Mouse (Mus musculus) bone marrow, adult 2 months (tissue): ENCODE results near the gene Card6. TPM values are rescaled to one million over a fixed set of nuclear protein-coding genes. Genes with fewer than 3 reads are reported as not detected.

Experiments used
- H3K27ac ChIP-seq: fragments of 200-500 bp; 2 replicates; pipeline ENCODE4 v1.5.1; 2012; ENCODE audit warnings: low read depth, mild to moderate bottlenecking, control low read depth, inconsistent platforms, low read length; ENCODE audit not compliant: control insufficient read depth, poor library complexity, insufficient read depth
- H3K4me1 ChIP-seq: fragments of 200-500 bp; 2 replicates; pipeline ENCODE4 v1.6.1; 2011; ENCODE audit warnings: low read length; ENCODE audit not compliant: control insufficient read depth, insufficient read depth
- H3K4me3 ChIP-seq: fragments of 200-500 bp; replicated peaks from 2 replicates; pipeline ENCODE3; 2011; ENCODE audit warnings: mild to moderate bottlenecking, low read depth, low read length, control low read depth; ENCODE audit not compliant: control insufficient read depth
- CTCF ChIP-seq: fragments of 200-500 bp; IDR thresholded peaks from 2 replicates; pipeline ENCODE4 v1.5.1; 2011; ENCODE audit warnings: low read length, control low read depth; ENCODE audit not compliant: control insufficient read depth, insufficient read depth
- POLR2A ChIP-seq: fragments of 200-500 bp; IDR thresholded peaks from 2 replicates; pipeline ENCODE4 v1.6.1; 2011; ENCODE audit warnings: low read depth, mild to moderate bottlenecking, control low read depth, low read length, borderline replicate concordance; ENCODE audit not compliant: control insufficient read depth
- WGBS: fragments of 180-500 bp; shearing (Covaris S2); methylation state at CpG from one replicate; pipeline ENCODE4 v1.1.7; 2018; 5-methylcytosine and 5-hydroxymethylcytosine counted together
- polyA plus RNA-seq: library from polyadenylated mRNA; stranded (reverse); fragments of >200 nt; gene quantifications from 2 replicates; pipeline ENCODE4 v1.2.4, GENCODE M21; 2011; ENCODE audit warnings: low replicate concordance; ENCODE audit not compliant: missing spikeins, insufficient read depth, insufficient read length

The Card6 gene
- polyA plus RNA-seq, 1 experiment = 1.3 TPM

DNA sequence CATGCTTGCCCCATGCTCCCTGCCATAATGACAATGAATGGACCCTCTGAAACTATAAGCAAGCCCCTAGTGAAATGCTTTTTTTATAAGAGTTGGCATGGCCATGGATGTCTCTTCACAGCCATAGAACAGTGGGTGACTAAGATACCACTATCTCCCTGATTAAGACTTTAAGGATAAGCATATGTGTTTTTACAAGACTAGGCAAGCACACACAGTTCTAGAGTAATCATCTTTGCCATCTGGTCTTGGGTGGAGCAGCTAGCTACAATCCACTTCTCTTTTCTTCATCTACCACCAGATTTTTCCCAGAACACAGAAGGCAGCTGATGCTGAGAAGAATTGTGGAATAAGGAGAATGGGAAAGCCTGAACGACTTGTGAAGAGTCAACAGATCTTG is 27.1 kb downstream of the Card6 start:
- Histone ChIP-seq H3K27ac (no peak overlapping the region), H3K4me1 (no peaks in the 10 kb centered on the region), H3K4me3 (no peak overlapping the region)
- TF ChIP-seq POLR2A = no peak
- TF ChIP-seq CTCF = no peak
- 64% methylated on average over 1 of the region's 1 CpGs for WGBS

GRCm38 (mm10) chr15:5068801-5069518 is 39.4 kb downstream of the Card6 start:
- TF ChIP-seq CTCF = peak; percentile 17; the same call in 1 of the 2 replicates
- no peak for TF ChIP-seq POLR2A
- Histone ChIP-seq H3K4me1 (no peaks in the 10 kb centered on the region), H3K4me3 (no peak overlapping the region), H3K27ac (no peak overlapping the region)
- WGBS = 66% methylated on average over 15 of the region's 15 CpGs

DNA sequence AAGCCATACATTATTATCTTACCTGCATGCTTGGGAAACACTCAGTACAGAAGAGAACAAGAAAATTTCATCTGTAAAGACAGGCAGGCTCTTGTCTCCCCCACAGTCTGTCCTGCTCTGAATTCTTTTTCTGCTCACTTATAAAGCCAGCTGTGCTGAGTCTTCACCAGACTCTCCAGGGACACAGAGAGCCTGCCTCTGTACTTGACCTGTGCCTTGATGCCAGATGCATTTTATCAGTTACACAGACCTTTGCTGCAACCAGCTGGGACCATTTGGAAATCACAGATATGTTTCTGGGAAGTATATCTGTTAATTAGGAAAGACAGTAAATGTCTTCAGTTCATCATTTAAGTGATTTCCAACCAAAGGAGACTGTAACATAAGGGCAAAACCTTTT is 44.7 kb downstream of the Card6 start, which contains the start of gene C7:
TSS of gene C7 (minus strand) at position 106 of the 400 bp plus-strand sequence.
- no peaks in the 10 kb centered on the region for H3K4me1 ChIP-seq
- H3K27ac ChIP-seq = no peak within 1 kb of the TSS
- H3K4me3 ChIP-seq = no peak within 1 kb of the TSS
- TF ChIP-seq CTCF = no peak
- no peak for TF ChIP-seq POLR2A

Other genes with a start within 250 kb of the Card6 start
- gene Mroh2b, start 209.8 kb downstream of the Card6 start, polyA plus RNA-seq = not detected in 2 replicates
- gene C7, start 44.8 kb downstream of the Card6 start, polyA plus RNA-seq = not detected in 2 replicates
- gene Rpl37, start 8.1 kb upstream of the Card6 start, polyA plus RNA-seq = 478 and 809 TPM in 2 replicates
- 6.0 and 9.1 TPM in 2 replicates for gene Prkaa1, start 35.3 kb upstream of the Card6 start, polyA plus RNA-seq
- 10.6 and 15.5 TPM in 2 replicates for gene Ttc33, start 77.0 kb upstream of the Card6 start, polyA plus RNA-seq
- 2.3 and 3.5 TPM in 2 replicates for gene Ptger4, start 135.6 kb upstream of the Card6 start, polyA plus RNA-seq